Mouse (Mus musculus) embryo, embryonic 9.5 days (tissue): ENCODE data around the gene Cdc42ep4.

Experiments used
- DNase-seq: peaks from one replicate; pipeline ENCODE4 v3.0.0-alpha.2; 2017; ENCODE audit errors: extremely low spot score

Gene Cdc42ep4

GRCm38 (mm10) chr11:113683627-113683956 lies 68.1 kb downstream of the Cdc42ep4 start:
- no peak for DNase-seq

GRCm38 (mm10) chr11:113682897-113683626 lies 68.6 kb downstream of the Cdc42ep4 start:
- DNase-seq: peak; percentile 71

- no peak for DNase-seq
Measured at GRCm38 (mm10) chr11:113681979-113682378, 69.7 kb downstream of the Cdc42ep4 start.

GRCm38 (mm10) chr11:113680954-113681353 lies 70.7 kb downstream of the Cdc42ep4 start:
- no peak for DNase-seq

- no peak for DNase-seq
Measured at GRCm38 (mm10) chr11:113678373-113678772, 73.3 kb downstream of the Cdc42ep4 start.

- no peak for DNase-seq
Measured at GRCm38 (mm10) chr11:113677378-113677777, 74.3 kb downstream of the Cdc42ep4 start.
